Mouse (Mus musculus): ENCODE results near the gene Pex10. TPM values are rescaled to one million over a fixed set of nuclear protein-coding genes. Genes with fewer than 3 reads are reported as not detected.

The Pex10 gene
- polyA plus RNA-seq, 1 experiment: 3.1 TPM

- H3K27me3 ChIP-seq (ENCODE audit: control insufficient read depth, insufficient read depth, low read length): no peaks in the 10 kb centered on the region
- H3K36me3 ChIP-seq (ENCODE audit: control insufficient read depth, insufficient read depth, low read length): no peaks in the 10 kb centered on the region
- H3K4me3 ChIP-seq (ENCODE audit: control insufficient read depth, low read depth, low read length): no peak overlapping the region
- H3K27ac ChIP-seq (ENCODE audit: control insufficient read depth, insufficient read depth, low read depth, low read length): no peak overlapping the region
- TF ChIP-seq POLR2A (IDR thresholded peaks at IDR 0.05; ENCODE audit: control insufficient read depth, low read depth, low read length): no peak
- TF ChIP-seq CTCF (IDR thresholded peaks at IDR 0.05; ENCODE audit: control insufficient read depth, insufficient read depth, insufficient replicate concordance, low read depth, low read length): no peak
- peaks cover 16% of the 10 kb centered on the region for H3K4me1 ChIP-seq (ENCODE audit: control insufficient read depth, insufficient read depth, low read length)
Observed at GRCm38 (mm10) chr4:155064474-155064873, 2.3 kb upstream of the Pex10 start.

- H3K27ac ChIP-seq (ENCODE audit: control insufficient read depth, insufficient read depth, low read depth, low read length): peak overlapping the region; percentile 25
- TF ChIP-seq POLR2A (IDR thresholded peaks at IDR 0.05; ENCODE audit: control insufficient read depth, low read depth, low read length) (no peak), CTCF (IDR thresholded peaks at IDR 0.05; ENCODE audit: control insufficient read depth, insufficient read depth, insufficient replicate concordance, low read depth, low read length) (peak; percentile 2; the same call in 1 of the 2 replicates)
Observed at GRCm38 (mm10) chr4:155065970-155066833, 614 bp upstream of the Pex10 start.

GRCm38 (mm10) chr4:155068357-155068972 is 1.6 kb downstream of the Pex10 start:
- TF ChIP-seq POLR2A (IDR thresholded peaks at IDR 0.05; ENCODE audit: control insufficient read depth, low read depth, low read length): no peak
- TF ChIP-seq CTCF (IDR thresholded peaks at IDR 0.05; ENCODE audit: control insufficient read depth, insufficient read depth, insufficient replicate concordance, low read depth, low read length): no peak
- Histone ChIP-seq H3K4me3 (ENCODE audit: control insufficient read depth, low read depth, low read length) (no peak overlapping the region), H3K27me3 (ENCODE audit: control insufficient read depth, insufficient read depth, low read length) (no peaks in the 10 kb centered on the region), H3K36me3 (ENCODE audit: control insufficient read depth, insufficient read depth, low read length) (peaks cover 1% of the 10 kb centered on the region; the same call in 1 of the 2 replicates), H3K4me1 (ENCODE audit: control insufficient read depth, insufficient read depth, low read length) (peaks cover 16% of the 10 kb centered on the region), H3K27ac (ENCODE audit: control insufficient read depth, insufficient read depth, low read depth, low read length) (no peak overlapping the region)

More at GRCm38 (mm10) chr4:155065970-155066833, 614 bp upstream of the Pex10 start:
- peak overlapping the region; percentile 63 for H3K4me3 ChIP-seq (ENCODE audit: control insufficient read depth, low read depth, low read length)
- H3K36me3 ChIP-seq (ENCODE audit: control insufficient read depth, insufficient read depth, low read length): no peaks in the 10 kb centered on the region
- H3K4me1 ChIP-seq (ENCODE audit: control insufficient read depth, insufficient read depth, low read length): peaks cover 16% of the 10 kb centered on the region
- no peaks in the 10 kb centered on the region for H3K27me3 ChIP-seq (ENCODE audit: control insufficient read depth, insufficient read depth, low read length)

- TF ChIP-seq POLR2A (IDR thresholded peaks at IDR 0.05; ENCODE audit: control insufficient read depth, low read depth, low read length) (no peak), CTCF (IDR thresholded peaks at IDR 0.05; ENCODE audit: control insufficient read depth, insufficient read depth, insufficient replicate concordance, low read depth, low read length) (no peak)
Observed at GRCm38 (mm10) chr4:155069191-155069590, 2.4 kb downstream of the Pex10 start.

GRCm38 (mm10) chr4:155070199-155070598 is 3.4 kb downstream of the Pex10 start:
- Histone ChIP-seq H3K27me3 (ENCODE audit: control insufficient read depth, insufficient read depth, low read length) (no peaks in the 10 kb centered on the region), H3K27ac (ENCODE audit: control insufficient read depth, insufficient read depth, low read depth, low read length) (no peak overlapping the region), H3K4me1 (ENCODE audit: control insufficient read depth, insufficient read depth, low read length) (peaks cover 16% of the 10 kb centered on the region), H3K36me3 (ENCODE audit: control insufficient read depth, insufficient read depth, low read length) (peaks cover 4% of the 10 kb centered on the region), H3K4me3 (ENCODE audit: control insufficient read depth, low read depth, low read length) (no peak overlapping the region)
- TF ChIP-seq CTCF (IDR thresholded peaks at IDR 0.05; ENCODE audit: control insufficient read depth, insufficient read depth, insufficient replicate concordance, low read depth, low read length): no peak
- TF ChIP-seq POLR2A (IDR thresholded peaks at IDR 0.05; ENCODE audit: control insufficient read depth, low read depth, low read length): no peak

More at GRCm38 (mm10) chr4:155069191-155069590, 2.4 kb downstream of the Pex10 start:
- no peaks in the 10 kb centered on the region for H3K27me3 ChIP-seq (ENCODE audit: control insufficient read depth, insufficient read depth, low read length)
- no peak overlapping the region for H3K4me3 ChIP-seq (ENCODE audit: control insufficient read depth, low read depth, low read length)
- no peak overlapping the region for H3K27ac ChIP-seq (ENCODE audit: control insufficient read depth, insufficient read depth, low read depth, low read length)
- H3K36me3 ChIP-seq (ENCODE audit: control insufficient read depth, insufficient read depth, low read length): peaks cover 4% of the 10 kb centered on the region
- H3K4me1 ChIP-seq (ENCODE audit: control insufficient read depth, insufficient read depth, low read length): peaks cover 16% of the 10 kb centered on the region

- no peak for TF ChIP-seq POLR2A (IDR thresholded peaks at IDR 0.05; ENCODE audit: control insufficient read depth, low read depth, low read length)
- TF ChIP-seq CTCF (IDR thresholded peaks at IDR 0.05; ENCODE audit: control insufficient read depth, insufficient read depth, insufficient replicate concordance, low read depth, low read length): no peak
- Histone ChIP-seq H3K4me3 (ENCODE audit: control insufficient read depth, low read depth, low read length) (no peak overlapping the region), H3K27me3 (ENCODE audit: control insufficient read depth, insufficient read depth, low read length) (no peaks in the 10 kb centered on the region), H3K36me3 (ENCODE audit: control insufficient read depth, insufficient read depth, low read length) (peaks cover 4% of the 10 kb centered on the region), H3K27ac (ENCODE audit: control insufficient read depth, insufficient read depth, low read depth, low read length) (no peak overlapping the region), H3K4me1 (ENCODE audit: control insufficient read depth, insufficient read depth, low read length) (peaks cover 11% of the 10 kb centered on the region)
Observed at GRCm38 (mm10) chr4:155070921-155071320, 4.1 kb downstream of the Pex10 start.

- peaks cover 4% of the 10 kb centered on the region for H3K36me3 ChIP-seq (ENCODE audit: control insufficient read depth, insufficient read depth, low read length)
- H3K4me1 ChIP-seq (ENCODE audit: control insufficient read depth, insufficient read depth, low read length): no peaks in the 10 kb centered on the region
- no peak overlapping the region for H3K4me3 ChIP-seq (ENCODE audit: control insufficient read depth, low read depth, low read length)
- no peaks in the 10 kb centered on the region for H3K27me3 ChIP-seq (ENCODE audit: control insufficient read depth, insufficient read depth, low read length)
- TF ChIP-seq POLR2A (IDR thresholded peaks at IDR 0.05; ENCODE audit: control insufficient read depth, low read depth, low read length): no peak
- no peak for TF ChIP-seq CTCF (IDR thresholded peaks at IDR 0.05; ENCODE audit: control insufficient read depth, insufficient read depth, insufficient replicate concordance, low read depth, low read length)
- no peak overlapping the region for H3K27ac ChIP-seq (ENCODE audit: control insufficient read depth, insufficient read depth, low read depth, low read length)
Observed at GRCm38 (mm10) chr4:155074418-155074817, 7.6 kb downstream of the Pex10 start.
